Comparison of ENCODE assay signal across 8 mouse cellular contexts in genomic region chr4:116685402-116686061, GRCm38 (mm10). TPM values are rescaled to one million over a fixed set of nuclear protein-coding genes. Genes with fewer than 3 reads are reported as not detected.
A peak's percentile ranks its signal among the peaks of the same experiment; 100 is the strongest.
DNase-seq lines count a peak whose midpoint lies in the region; ATAC-seq and TF ChIP-seq lines count a peak whose summit lies in the region.

Gene Prdx1, plus strand, starts transcription at chr4:116685544.

- peak within 1 kb of the TSS; percentile 99 for H3K9ac ChIP-seq in ES-E14 (ENCODE audit: insufficient read depth, low read depth, low read length, poor library complexity, severe bottlenecking)
- peak within 1 kb of the TSS; percentile 70 for H3K9ac ChIP-seq in forebrain, embryonic 16.5 days (replicated peaks; ENCODE audit: low read depth, low read length)
- peak within 1 kb of the TSS; percentile 77 for H3K9ac ChIP-seq in lung, embryonic 14.5 days

- H3K27me3 ChIP-seq in forebrain, embryonic 16.5 days (replicated peaks; ENCODE audit: control insufficient read depth, insufficient read depth, low read length), result no peaks in the 10 kb centered on the region
- no peaks in the 10 kb centered on the region for H3K27me3 ChIP-seq in lung, embryonic 14.5 days (ENCODE audit: insufficient read depth, low read length)
- no peaks in the 10 kb centered on the region for H3K27me3 ChIP-seq in thymus, adult 2 months (ENCODE audit: control insufficient read depth, insufficient read depth, low read length)

- peaks cover 3 to 5% of the 10 kb centered on the region in 2 experiments; a peak in 3 of 4 replicates for H3K4me1 ChIP-seq in ES-E14 (ENCODE audit: control insufficient read depth in 2 of 2, insufficient read depth in 2 of 2, low read length in 2 of 2, poor library complexity in 1 of 2)
- peaks cover 19% of the 10 kb centered on the region for H3K4me1 ChIP-seq in forebrain, embryonic 16.5 days (replicated peaks; ENCODE audit: control insufficient read depth, insufficient read depth, low read length)
- peaks cover 4% of the 10 kb centered on the region; the same call in 1 of the 2 replicates for H3K4me1 ChIP-seq in lung, embryonic 14.5 days (ENCODE audit: insufficient read depth)
- H3K4me1 ChIP-seq in olfactory bulb, adult 2 months (ENCODE audit: control insufficient read depth, insufficient read depth, low read length), result no peaks in the 10 kb centered on the region
- H3K4me1 ChIP-seq in thymus, adult 2 months (replicated peaks; ENCODE audit: control insufficient read depth, insufficient read depth, low read length), result 0 out of 2 replicates have a peak, but pooled peaks cover 3% of the 10 kb centered on the region

- no peaks in the 10 kb centered on the region for H3K9me3 ChIP-seq in ES-E14 (ENCODE audit: control insufficient read depth, insufficient read depth, low read depth, low read length)
- no peaks in the 10 kb centered on the region for H3K9me3 ChIP-seq in forebrain, embryonic 16.5 days (ENCODE audit: control insufficient read depth, low read length)
- H3K9me3 ChIP-seq in lung, embryonic 14.5 days (ENCODE audit: low read depth, low read length), result no peaks in the 10 kb centered on the region

- intact Hi-C loops in heart, postnatal 36 days (cut with DNase I), result loop anchor here (2.0 to 5.0 kb wide), 3 partner anchors 35 to 128 kb away; partner anchors contain the start of genes Akr1a1, Gpbp1l1, Nasp and Tmem69

- WGBS in forebrain, embryonic 16.5 days, result under 1% methylated on average over 50 of the region's 56 CpGs
- WGBS in lung, embryonic 14.5 days, result 0% methylated on average over 56 of the region's 56 CpGs
- WGBS in olfactory bulb, adult 2 months, result under 1% methylated on average over 56 of the region's 56 CpGs
- WGBS in thymus, adult 2 months, result under 1% methylated on average over 56 of the region's 56 CpGs

- in situ Hi-C loops in ES-E14 (cut with MboI; ENCODE audit: low sequenced_read_pairs in 2 of 2, unreplicated experiment in 2 of 2), result no loop called here

- H3K4me3 ChIP-seq in ES-E14 (ENCODE audit: insufficient read depth in 1 of 2, low read depth in 1 of 2, low read length in 2 of 2, poor library complexity in 1 of 2, severe bottlenecking in 1 of 2), result peak within 1 kb of the TSS; percentile 74 to 96
- peak within 1 kb of the TSS; percentile 71 for H3K4me3 ChIP-seq in forebrain, embryonic 16.5 days (replicated peaks; ENCODE audit: low read length)
- H3K4me3 ChIP-seq in layer of hippocampus, adult 2 months, result peak within 1 kb of the TSS; percentile 70
- peak within 1 kb of the TSS; percentile 53 for H3K4me3 ChIP-seq in lung, embryonic 14.5 days (ENCODE audit: low read depth, low read length)
- H3K4me3 ChIP-seq in olfactory bulb, adult 2 months (ENCODE audit: insufficient read depth, low read depth, low read length), result peak within 1 kb of the TSS; percentile 81
- H3K4me3 ChIP-seq in thymus, adult 2 months (ENCODE audit: control insufficient read depth, insufficient read depth, low read length), result peak within 1 kb of the TSS; percentile 62

- peak within 1 kb of the TSS; percentile 99 for H3K27ac ChIP-seq in ES-E14 (ENCODE audit: insufficient read depth, low read depth, low read length, poor library complexity, severe bottlenecking)
- H3K27ac ChIP-seq in forebrain, embryonic 16.5 days (ENCODE audit: low read length), result peak within 1 kb of the TSS; percentile 80
- H3K27ac ChIP-seq in layer of hippocampus, adult 2 months, result peak within 1 kb of the TSS; percentile 92
- peak within 1 kb of the TSS; percentile 97 for H3K27ac ChIP-seq in lung, embryonic 14.5 days (ENCODE audit: low read depth)
- H3K27ac ChIP-seq in olfactory bulb, adult 2 months (ENCODE audit: insufficient read depth, low read depth, low read length), result peak within 1 kb of the TSS; percentile 83
- H3K27ac ChIP-seq in thymus, adult 2 months (ENCODE audit: control insufficient read depth, insufficient read depth, low read length), result peak within 1 kb of the TSS; percentile 56

- H3K36me3 ChIP-seq in ES-E14 (ENCODE audit: control insufficient read depth, insufficient read depth, low read length, poor library complexity, severe bottlenecking), result peaks cover 28% of the 10 kb centered on the region
- H3K36me3 ChIP-seq in forebrain, embryonic 16.5 days (ENCODE audit: control insufficient read depth, insufficient read depth), result peaks cover 2% of the 10 kb centered on the region; the same call in 1 of the 2 replicates
- H3K36me3 ChIP-seq in lung, embryonic 14.5 days (ENCODE audit: insufficient read depth), result peaks cover 30% of the 10 kb centered on the region
- peaks cover 12% of the 10 kb centered on the region for H3K36me3 ChIP-seq in thymus, adult 2 months (ENCODE audit: control insufficient read depth, insufficient read depth, low read length)

- peak; percentile 91 for TF ChIP-seq CTCF in layer of hippocampus, adult 2 months (conservative IDR thresholded peaks at IDR 0.05)
- TF ChIP-seq CTCF in lung, embryonic 14.5 days (IDR thresholded peaks at IDR 0.05; ENCODE audit: low read depth), result peak; percentile 94
- TF ChIP-seq CTCF in olfactory bulb, adult 2 months (IDR thresholded peaks at IDR 0.05; ENCODE audit: insufficient read depth, low read depth, low read length), result peak; percentile 50; the same call in 1 of the 2 replicates
- TF ChIP-seq CTCF in thymus, adult 2 months (IDR thresholded peaks at IDR 0.05; ENCODE audit: borderline replicate concordance, control insufficient read depth, extremely low read depth, insufficient read depth, low read length, poor library complexity), result peak; percentile 84; the same call in 1 of the 2 replicates

- peak; percentile 89 for TF ChIP-seq POLR2A in olfactory bulb, adult 2 months (IDR thresholded peaks at IDR 0.05; ENCODE audit: insufficient read depth, low read depth, low read length)
- peak; percentile 94 for TF ChIP-seq POLR2A in thymus, adult 2 months (IDR thresholded peaks at IDR 0.05; ENCODE audit: control insufficient read depth, extremely low read depth, insufficient read depth, low read length, poor library complexity)

- H3K4me2 ChIP-seq in forebrain, embryonic 16.5 days (ENCODE audit: low read length), result peak within 1 kb of the TSS; percentile 80
- H3K4me2 ChIP-seq in lung, embryonic 14.5 days, result peak within 1 kb of the TSS; percentile 84

- ATAC-seq in forebrain, embryonic 16.5 days, result peak; percentile 95
- ATAC-seq in lung, embryonic 14.5 days (ENCODE audit: insufficient read depth), result peak; percentile 96

- peak; percentile 92 for DNase-seq in ES-E14 (ENCODE audit: low read depth, low spot score)
- peak; percentile 87 for DNase-seq in cerebellum, adult 11-12 months
- peak; percentile 97 to 99 for DNase-seq in heart, postnatal 36 days
- DNase-seq in layer of hippocampus, adult 2 months (ENCODE audit: low spot score in 2 of 2), result peak; percentile 86 to 94
- DNase-seq in lung, embryonic 14.5 days, result peak; percentile 94
- peak; percentile 96 for DNase-seq in thymus, adult 2 months

TF ChIP-seq in ES-E14, 5 proteins besides CTCF, POLR2A, EP300 and RAD21:
- TF ChIP-seq HCFC1 (IDR thresholded peaks at IDR 0.05; ENCODE audit: borderline replicate concordance, insufficient read depth, low read length) (peak; percentile 62; the same call in 1 of the 2 replicates), ZNF384 (IDR thresholded peaks at IDR 0.05; ENCODE audit: low read depth, low read length) (no peak), CHD2 (IDR thresholded peaks at IDR 0.05; ENCODE audit: low read depth, low read length) (peak; percentile 99), MAFK (IDR thresholded peaks at IDR 0.05; ENCODE audit: insufficient read depth, low read depth, low read length) (peak; percentile 99), ZC3H11A (IDR thresholded peaks at IDR 0.05; ENCODE audit: borderline replicate concordance, low read depth, low read length) (no peak)

RNA-seq across cellular contexts. Expression of gene Prdx1, which starts in this region (rescaled TPM):
- 444 and 682 TPM in 2 replicates for total RNA-seq in ES-E14 (2012; rRNA removed)
- 455 and 488 TPM in 2 replicates for polyA plus RNA-seq in forebrain, embryonic 16.5 days (2015; fragmentation: Nextera tagmentation; extraction: Ambion mirVana)
- total RNA-seq in heart, postnatal 36 days (2021), result 100 to 1,000 TPM; 476 to 489 TPM
- total RNA-seq in layer of hippocampus, adult 2 months (2021), result 100 to 1,000 TPM; 143 to 151 TPM
- polyA plus RNA-seq in lung, embryonic 14.5 days (2014; fragmentation: Nextera tagmentation; extraction: Ambion mirVana), result 1,429 and 1,485 TPM in 2 replicates
- 633 TPM in 1 of 2 replicates, not detected in the other for polyA plus RNA-seq in olfactory bulb, adult 2 months (2012; ENCODE audit: insufficient read depth, insufficient read length, low replicate concordance, missing spikeins)
- 61.8 and 99.5 TPM in 2 replicates for polyA plus RNA-seq in thymus, adult 2 months (2012; rRNA removed)

Comparison
In these comparisons a context has a peak if more than half of its experiments do, and no peak if none do; other contexts are left out.
1. Peak in every context shown above with its lines: DNase-seq, ATAC-seq, H3K4me3 ChIP-seq and H3K27ac ChIP-seq.